Mouse (Mus musculus) brown adipose tissue, adult 24 weeks (tissue): ENCODE results near the gene Gm45021. TPM values are rescaled to one million over a fixed set of nuclear protein-coding genes. Genes with fewer than 3 reads are reported as not detected.

Source experiments
- H3K27ac ChIP-seq: fragments of 200-500 bp; replicated peaks from 2 replicates; pipeline ENCODE4 v1.5.1; 2012; ENCODE audit warnings: low read depth, mild to moderate bottlenecking, low read length
- H3K4me1 ChIP-seq: fragments of 200-500 bp; 2 replicates; pipeline ENCODE4 v1.6.1; 2012; ENCODE audit warnings: low read length, mixed read lengths; ENCODE audit not compliant: control insufficient read depth, insufficient read depth, insufficient read length
- H3K4me3 ChIP-seq: fragments of 200-500 bp; 2 replicates; pipeline ENCODE4 v1.5.1; 2012; ENCODE audit warnings: low read depth, mild to moderate bottlenecking, low read length, moderate library complexity; ENCODE audit not compliant: insufficient read depth
- polyA plus RNA-seq: library from polyadenylated mRNA; stranded (reverse); fragments of >200 nt; gene quantifications from 2 replicates; pipeline ENCODE4 v1.2.4, GENCODE M21; 2012; ENCODE audit not compliant: missing spikeins, insufficient read depth, insufficient read length

Gm45021 gene
- polyA plus RNA-seq, 1 experiment, result not detected

DNA sequence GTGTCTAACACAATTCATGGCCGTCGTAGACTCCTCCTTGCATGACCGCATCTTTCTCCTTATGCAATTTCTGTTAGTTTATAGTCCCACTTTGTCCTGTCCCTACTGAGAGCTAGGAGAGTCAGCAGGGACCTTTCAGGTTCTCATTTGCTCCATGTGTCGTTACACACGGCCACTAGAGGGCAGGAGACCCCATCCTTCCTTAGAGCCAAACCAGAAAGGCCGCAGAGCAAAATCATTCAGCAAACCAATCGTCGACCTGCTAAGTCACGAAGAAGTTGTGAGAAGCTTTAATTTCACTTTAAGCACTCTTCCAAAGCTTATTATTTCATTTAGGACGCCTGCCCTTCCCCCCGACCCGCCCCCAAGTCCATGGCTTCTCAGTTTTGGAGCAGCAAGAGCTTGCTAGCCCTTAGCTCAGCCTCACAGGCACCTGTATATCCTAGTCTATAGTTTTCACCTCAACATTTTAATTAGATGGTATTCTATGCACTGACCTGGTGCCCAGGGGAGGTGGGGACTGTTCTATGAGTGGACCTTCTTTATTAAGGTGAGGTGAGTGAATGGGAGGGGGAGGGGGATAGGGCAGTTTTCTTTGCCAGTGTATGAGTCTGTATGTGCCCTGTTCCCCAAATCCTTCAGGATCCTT lies 56.4 kb downstream of the Gm45021 start:
- Histone ChIP-seq H3K4me1 (peaks cover 5% of the 10 kb centered on the region; the same call in 1 of the 2 replicates), H3K27ac (no peak overlapping the region), H3K4me3 (no peak overlapping the region)

DNA sequence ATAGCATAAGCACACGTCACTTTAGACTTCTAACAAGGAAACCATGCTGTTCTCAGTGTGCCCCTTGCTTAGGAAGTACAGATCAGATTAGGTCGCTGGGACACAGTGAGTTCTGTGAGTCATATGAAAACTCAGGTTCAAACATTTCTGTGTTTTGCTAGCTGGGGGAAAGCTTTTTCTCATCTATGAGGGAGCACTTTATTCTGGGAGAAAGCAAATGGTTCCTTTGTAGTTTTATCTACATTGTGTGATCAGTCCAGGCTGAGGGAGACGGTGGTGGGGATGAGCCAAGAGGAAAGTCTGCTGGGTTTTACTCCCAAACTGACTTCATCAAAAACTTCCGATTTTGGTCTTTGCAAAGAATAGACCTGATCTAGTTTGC lies 56.9 kb downstream of the Gm45021 start:
- no peak overlapping the region for H3K27ac ChIP-seq
- H3K4me1 ChIP-seq, result peaks cover 5% of the 10 kb centered on the region; the same call in 1 of the 2 replicates
- no peak overlapping the region for H3K4me3 ChIP-seq

DNA sequence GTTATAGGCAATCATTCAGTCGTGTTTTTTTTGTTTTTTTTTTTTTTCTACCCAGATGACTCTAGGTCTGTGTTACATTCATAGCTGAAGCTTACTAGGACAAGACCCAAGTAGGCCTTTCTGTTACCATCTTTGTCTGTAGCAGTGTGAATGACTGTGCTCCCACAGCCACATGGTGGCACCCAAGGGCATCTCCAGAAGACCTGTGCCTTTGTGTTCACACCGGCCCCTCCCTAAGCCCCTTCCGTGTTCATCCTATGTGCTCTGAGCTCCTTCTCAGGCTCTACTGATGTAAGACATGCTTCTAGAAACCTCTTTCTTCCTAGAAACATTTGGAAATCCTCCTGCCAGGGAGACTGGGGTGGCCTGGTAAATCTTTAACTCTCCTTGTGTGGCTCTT lies 57.6 kb downstream of the Gm45021 start, which contains the start of gene Gimap8:
TSS of gene Gimap8 (plus strand) at position 240 of the 400 bp plus-strand sequence.
- Histone ChIP-seq H3K27ac (peak within 1 kb of the TSS; percentile 97), H3K4me3 (peak within 1 kb of the TSS; percentile 75), H3K4me1 (peaks cover 5% of the 10 kb centered on the region; the same call in 1 of the 2 replicates)

DNA sequence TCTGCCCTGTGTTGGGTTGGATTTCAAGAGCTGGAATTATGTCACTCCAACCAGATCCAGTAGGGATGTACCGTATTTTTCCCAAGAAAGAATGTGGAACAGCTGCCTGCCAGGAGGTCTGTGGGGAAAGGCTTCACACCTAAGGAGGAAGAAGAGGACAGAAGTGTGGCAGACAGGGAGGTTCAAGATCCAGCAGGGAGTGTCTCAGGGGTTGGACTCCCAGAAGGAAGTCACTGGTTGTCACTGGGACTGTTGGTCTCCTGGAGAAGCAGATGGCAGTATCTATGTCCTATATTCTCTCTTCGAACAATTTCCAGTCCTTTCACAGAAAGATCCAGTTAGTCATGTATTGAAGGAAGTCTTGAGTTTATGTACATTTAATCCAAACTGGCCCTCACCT lies 58.2 kb downstream of the Gm45021 start:
- Histone ChIP-seq H3K4me1 (peaks cover 5% of the 10 kb centered on the region; the same call in 1 of the 2 replicates), H3K27ac (peak overlapping the region; percentile 97), H3K4me3 (peak overlapping the region; percentile 75)

- Histone ChIP-seq H3K4me3 (no peak overlapping the region), H3K27ac (no peak overlapping the region), H3K4me1 (peaks cover 5% of the 10 kb centered on the region; the same call in 1 of the 2 replicates)
Observed at GRCm38 (mm10) chr6:48648779-48649178, 59.4 kb downstream of the Gm45021 start.

- Histone ChIP-seq H3K4me3 (no peak overlapping the region), H3K4me1 (peaks cover 5% of the 10 kb centered on the region; the same call in 1 of the 2 replicates), H3K27ac (no peak overlapping the region)
Observed at GRCm38 (mm10) chr6:48650041-48650440, 60.6 kb downstream of the Gm45021 start.

GRCm38 (mm10) chr6:48658721-48659120 lies 69.3 kb downstream of the Gm45021 start:
- Histone ChIP-seq H3K4me1 (no peaks in the 10 kb centered on the region), H3K27ac (no peak overlapping the region), H3K4me3 (no peak overlapping the region)

Other genes starting within 250 kb of the Gm45021 start
- gene Krba1, start 194.0 kb upstream of the Gm45021 start, polyA plus RNA-seq, result 5.9 and 6.6 TPM in 2 replicates
- gene Zfp467, start 143.8 kb upstream of the Gm45021 start, polyA plus RNA-seq, result 41.3 and 44.0 TPM in 2 replicates
- gene Sspo, start 141.4 kb upstream of the Gm45021 start, polyA plus RNA-seq, result 0.25 TPM in 1 of 2 replicates, not detected in the other
- 3.1 and 4.0 TPM in 2 replicates for gene Atp6v0e2, start 52.0 kb upstream of the Gm45021 start, polyA plus RNA-seq
- 9.1 and 22.4 TPM in 2 replicates for gene Lrrc61, start 34.8 kb upstream of the Gm45021 start, polyA plus RNA-seq
- gene Rarres2, start 16.8 kb upstream of the Gm45021 start, polyA plus RNA-seq, result 260 and 356 TPM in 2 replicates
- gene Repin1, start 4.3 kb downstream of the Gm45021 start, polyA plus RNA-seq, result 14.1 and 17.4 TPM in 2 replicates
- not detected in 2 replicates for gene Gm44965, start 4.3 kb downstream of the Gm45021 start, polyA plus RNA-seq
- gene Zfp775, start 12.5 kb downstream of the Gm45021 start, polyA plus RNA-seq, result 1.2 and 2.3 TPM in 2 replicates
- 2.3 and 2.9 TPM in 2 replicates for gene AI854703, start 37.2 kb downstream of the Gm45021 start, polyA plus RNA-seq
- gene Gimap8, start 57.6 kb downstream of the Gm45021 start, polyA plus RNA-seq, result 3.4 and 5.1 TPM in 2 replicates
- 2.5 and 5.9 TPM in 2 replicates for gene Gimap9, start 86.5 kb downstream of the Gm45021 start, polyA plus RNA-seq
- 13.3 and 27.1 TPM in 2 replicates for gene Gimap4, start 94.9 kb downstream of the Gm45021 start, polyA plus RNA-seq
- 27.2 and 40.0 TPM in 2 replicates for gene Gimap6, start 118.6 kb downstream of the Gm45021 start, polyA plus RNA-seq
- not detected in 2 replicates for gene Gm28053, start 129.0 kb downstream of the Gm45021 start, polyA plus RNA-seq
- gene Gimap7, start 129.0 kb downstream of the Gm45021 start, polyA plus RNA-seq, result not detected in 2 replicates
- 2.0 and 3.2 TPM in 2 replicates for gene Gimap1, start 149.4 kb downstream of the Gm45021 start, polyA plus RNA-seq
- gene Gimap5, start 156.6 kb downstream of the Gm45021 start, polyA plus RNA-seq, result 2.2 and 2.5 TPM in 2 replicates
- 0.75 and 0.79 TPM in 2 replicates for gene Gimap3, start 181.2 kb downstream of the Gm45021 start, polyA plus RNA-seq